Mouse (Mus musculus): Measurements from ENCODE around the gene Mink1.

- TF ChIP-seq CTCF (IDR thresholded peaks at IDR 0.05; ENCODE audit: insufficient read depth, low read length) (peak; percentile 34; the same call in 1 of the 2 replicates), POLR2A (IDR thresholded peaks at IDR 0.05; ENCODE audit: borderline replicate concordance, extremely low read depth, low read depth, low read length) (no peak)
Measured at GRCm38 (mm10) chr11:70583775-70584174, 21.1 kb downstream of the Mink1 start.

Measured in lung, adult 2 months (tissue).